Mouse (Mus musculus) brain, embryonic 18.5 days (tissue): ENCODE results near the gene Cfc1.

Source experiments
- DNase-seq: peaks from one replicate; pipeline ENCODE4 v3.0.0-alpha.2; 2012; ENCODE audit warnings: low read depth, low spot score

The Cfc1 gene

GRCm38 (mm10) chr1:34553690-34554089 is 18.2 kb downstream of the Cfc1 start:
- DNase-seq: no peak

- no peak for DNase-seq
Measured at GRCm38 (mm10) chr1:34554275-34554674, 18.8 kb downstream of the Cfc1 start.

DNA sequence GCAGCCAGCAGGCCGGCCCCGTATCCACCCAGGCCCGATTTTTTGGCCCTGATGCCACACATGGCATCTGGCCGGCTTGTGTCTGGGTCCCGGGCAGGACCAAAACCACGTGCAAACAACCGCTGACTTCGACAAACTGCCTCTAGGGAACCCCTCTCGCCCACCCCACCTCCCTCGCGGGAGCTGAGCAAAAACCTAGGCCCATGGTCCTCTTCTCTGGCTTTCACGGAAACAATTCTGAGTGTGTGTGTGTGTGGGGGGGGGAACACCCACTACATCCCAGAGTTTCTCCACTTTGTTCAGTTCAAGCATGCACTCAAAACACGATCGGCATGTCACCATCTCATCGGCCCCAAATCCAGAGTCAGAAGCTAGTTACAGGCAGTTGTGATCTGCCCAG is 25.4 kb downstream of the Cfc1 start, which contains the start of gene Prss40:
Gene Prss40 (minus strand): TSS at position 101 of the 400 bp plus-strand sequence.
- DNase-seq: no peak

DNA sequence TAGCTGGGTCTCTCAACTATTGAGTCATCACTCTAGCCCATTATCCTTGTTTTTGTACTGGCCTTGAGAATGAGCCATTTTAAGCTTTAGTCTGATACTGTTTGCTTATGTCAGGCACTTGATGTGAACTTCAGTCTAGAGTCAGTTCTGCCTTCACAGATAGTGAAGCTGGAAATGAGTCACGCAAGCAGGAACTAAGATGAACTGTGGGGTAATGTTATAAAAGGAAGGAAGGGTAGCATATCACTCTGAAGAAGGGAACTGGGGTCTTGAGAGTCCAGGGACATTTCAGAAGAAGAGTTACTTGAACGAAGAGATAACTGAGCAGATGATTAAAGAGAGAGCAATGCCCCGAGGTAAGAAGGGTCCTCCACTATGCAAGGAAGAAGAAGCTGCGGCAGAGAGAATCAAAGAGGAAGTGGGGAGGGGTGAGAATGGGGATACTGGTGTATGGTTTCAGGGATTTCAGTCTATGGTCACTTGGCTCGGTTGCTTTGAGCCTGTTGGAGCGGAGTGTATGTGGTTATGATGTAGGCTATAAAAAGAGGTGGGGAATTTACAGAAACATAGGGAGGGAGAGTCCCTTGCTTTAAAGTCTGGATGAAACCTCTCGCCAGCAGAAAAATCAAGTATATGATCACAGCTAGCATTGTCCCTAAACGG is 29.1 kb downstream of the Cfc1 start:
- DNase-seq: no peak

DNA sequence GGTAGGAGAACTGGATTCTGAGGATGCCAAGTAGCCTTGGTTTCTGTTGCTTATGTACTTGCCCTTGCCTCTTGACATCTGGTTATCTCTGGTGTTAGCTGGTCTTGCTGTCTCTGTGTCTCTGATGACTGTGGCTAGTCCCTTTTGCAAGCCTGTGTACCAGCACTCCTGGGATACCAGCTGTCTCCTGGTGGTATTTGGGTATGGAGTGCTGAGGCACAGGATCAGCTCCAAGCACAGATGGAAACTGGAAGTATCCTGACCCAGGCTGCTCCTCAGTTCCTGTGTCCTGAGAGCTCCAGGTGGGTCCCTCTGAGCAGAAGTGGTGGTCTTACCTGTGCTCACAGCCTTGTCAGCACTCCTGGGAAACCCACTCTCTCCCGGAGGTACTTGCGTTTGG is 32.7 kb downstream of the Cfc1 start:
- no peak for DNase-seq

DNA sequence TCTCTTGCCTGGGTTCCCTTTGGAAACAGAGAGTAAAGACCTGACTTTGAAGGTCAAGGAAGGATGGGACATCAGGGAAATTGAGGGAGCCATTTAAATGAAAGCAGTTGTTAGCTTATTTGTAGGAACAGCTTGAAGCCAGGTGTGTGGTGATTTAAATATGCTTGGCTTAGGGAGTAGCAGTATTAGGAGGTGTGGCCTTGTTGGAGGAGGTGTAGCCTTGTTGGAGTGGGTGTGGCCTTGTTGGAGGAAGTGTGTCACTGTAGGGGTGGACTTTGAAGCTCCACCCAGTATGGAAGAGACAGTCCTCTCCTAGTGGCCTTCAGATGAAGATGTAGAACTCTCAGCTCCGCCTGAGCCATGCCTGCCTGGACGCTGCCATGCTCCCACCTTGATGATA is 34.4 kb downstream of the Cfc1 start:
- DNase-seq: no peak

- no peak for DNase-seq
Measured at GRCm38 (mm10) chr1:34571431-34571830, 36.0 kb downstream of the Cfc1 start.

DNA sequence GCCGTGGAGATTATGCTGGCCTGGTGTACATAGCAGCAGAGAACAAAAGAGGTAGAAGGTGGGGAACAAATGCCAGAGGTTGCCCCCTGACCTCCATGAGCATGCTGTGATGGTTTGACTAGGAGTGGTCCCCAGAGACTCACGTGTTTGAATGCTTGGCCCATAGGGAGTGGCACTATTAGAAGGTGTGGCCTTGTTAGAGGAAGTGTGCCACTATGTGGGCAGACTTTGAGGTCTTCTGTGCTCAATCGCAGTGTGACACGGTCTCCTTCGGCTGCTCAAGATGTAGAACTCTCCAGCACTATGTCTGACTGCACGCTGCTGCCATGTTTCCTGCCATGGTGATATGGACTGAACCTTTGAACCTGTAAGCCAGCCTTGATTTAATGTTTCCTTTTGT is 37.8 kb downstream of the Cfc1 start:
- DNase-seq: no peak

DNA sequence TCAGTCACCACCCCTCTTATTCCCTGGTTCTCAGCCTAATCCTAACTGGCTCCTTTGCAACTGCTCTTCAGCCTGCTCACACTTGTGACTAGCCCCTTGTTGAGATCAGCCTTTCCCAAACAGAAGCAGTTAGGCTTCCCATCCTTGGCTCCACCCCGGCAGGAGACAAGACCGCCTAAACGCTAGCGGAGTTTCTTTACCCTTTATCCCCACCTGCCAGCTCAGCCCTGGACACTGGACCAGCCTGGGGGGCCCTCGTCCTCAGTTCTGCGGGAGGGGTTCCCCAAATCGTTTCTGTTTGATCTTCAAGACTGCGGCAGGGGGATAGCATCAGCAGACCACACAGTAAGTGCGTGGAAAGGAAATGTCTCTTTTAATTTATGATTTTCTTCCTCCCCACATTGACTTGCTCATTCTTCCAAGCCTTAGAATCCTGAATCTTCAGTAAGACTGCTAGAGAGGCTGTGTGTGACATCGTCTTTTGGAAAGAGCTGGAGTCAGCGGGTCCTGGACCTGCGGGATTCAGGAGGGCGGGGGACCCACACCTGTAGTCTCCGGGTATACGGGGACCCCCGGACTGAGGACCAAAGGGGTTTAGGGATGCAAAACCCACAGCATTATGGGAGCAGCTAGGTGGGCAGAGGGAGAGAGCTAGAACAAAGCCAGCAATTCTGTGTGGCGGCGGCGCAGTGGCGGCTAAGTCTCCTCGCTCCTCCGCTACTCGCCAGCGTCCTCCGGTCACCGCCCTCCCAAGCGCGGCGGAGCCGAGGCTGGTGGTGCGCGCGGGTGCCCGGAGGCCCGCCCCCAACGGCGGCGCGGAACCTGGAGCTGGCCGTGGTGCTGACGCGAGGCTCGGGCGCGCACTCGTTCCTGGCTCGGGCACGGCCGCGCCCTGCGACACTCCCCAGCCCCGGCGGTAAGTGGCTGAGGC is 43.7 kb downstream of the Cfc1 start, which contains the start of gene Amer3:
Gene Amer3 (plus strand): TSS at position 807 of the 931 bp plus-strand sequence.
- DNase-seq: peak; percentile 71

DNA sequence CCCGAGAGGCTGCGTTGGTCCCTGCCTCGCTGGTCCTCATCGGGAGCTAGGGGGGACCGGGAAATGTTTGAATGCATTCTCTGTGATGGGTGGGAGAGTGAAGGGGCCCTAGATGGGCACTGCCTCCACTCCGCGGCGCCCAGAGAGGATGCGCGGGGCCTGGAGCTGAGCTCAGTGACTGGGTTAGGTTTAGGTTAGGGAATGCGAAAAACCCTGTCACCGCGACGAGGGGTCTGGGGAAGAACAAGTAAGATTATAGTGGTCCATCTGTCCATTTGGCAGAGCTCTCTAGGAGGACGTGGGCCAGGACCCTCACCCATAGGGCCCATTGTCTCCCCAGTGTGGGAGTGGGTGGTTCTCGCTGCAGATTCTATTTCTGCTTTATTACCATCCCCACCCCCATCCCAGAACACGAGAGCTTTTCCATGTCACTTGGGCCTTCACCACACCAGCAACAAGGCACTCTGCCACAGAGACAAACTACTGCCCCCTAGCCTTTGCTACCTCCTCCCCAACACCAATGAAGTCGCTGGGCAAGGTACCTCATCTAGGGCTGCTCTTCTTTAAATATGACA is 44.4 kb downstream of the Cfc1 start:
- peak; percentile 12 for DNase-seq

GRCm38 (mm10) chr1:34582218-34582617 is 46.8 kb downstream of the Cfc1 start:
- no peak for DNase-seq

- DNase-seq: peak; percentile 60
Measured at GRCm38 (mm10) chr1:34583821-34584263, 48.4 kb downstream of the Cfc1 start.

DNA sequence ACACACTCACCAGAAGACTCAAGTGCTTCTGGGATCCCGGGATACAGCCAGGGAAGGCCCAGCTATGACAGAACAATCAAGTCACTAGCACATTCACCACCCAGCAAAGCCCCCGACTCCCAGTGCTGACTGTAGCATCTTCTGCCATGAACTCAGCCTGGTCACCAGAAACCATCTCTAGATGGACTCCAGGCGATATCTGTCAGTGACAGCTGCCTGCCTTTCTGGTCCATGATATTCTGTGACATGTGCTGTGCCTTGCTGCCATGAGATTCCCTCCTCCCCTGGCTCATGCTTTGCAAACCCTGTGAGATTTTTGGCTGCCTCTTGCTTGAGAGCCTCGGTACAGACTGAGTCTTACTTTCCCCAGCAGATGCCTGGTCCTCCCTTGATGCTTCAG is 49.3 kb downstream of the Cfc1 start:
- no peak for DNase-seq

DNA sequence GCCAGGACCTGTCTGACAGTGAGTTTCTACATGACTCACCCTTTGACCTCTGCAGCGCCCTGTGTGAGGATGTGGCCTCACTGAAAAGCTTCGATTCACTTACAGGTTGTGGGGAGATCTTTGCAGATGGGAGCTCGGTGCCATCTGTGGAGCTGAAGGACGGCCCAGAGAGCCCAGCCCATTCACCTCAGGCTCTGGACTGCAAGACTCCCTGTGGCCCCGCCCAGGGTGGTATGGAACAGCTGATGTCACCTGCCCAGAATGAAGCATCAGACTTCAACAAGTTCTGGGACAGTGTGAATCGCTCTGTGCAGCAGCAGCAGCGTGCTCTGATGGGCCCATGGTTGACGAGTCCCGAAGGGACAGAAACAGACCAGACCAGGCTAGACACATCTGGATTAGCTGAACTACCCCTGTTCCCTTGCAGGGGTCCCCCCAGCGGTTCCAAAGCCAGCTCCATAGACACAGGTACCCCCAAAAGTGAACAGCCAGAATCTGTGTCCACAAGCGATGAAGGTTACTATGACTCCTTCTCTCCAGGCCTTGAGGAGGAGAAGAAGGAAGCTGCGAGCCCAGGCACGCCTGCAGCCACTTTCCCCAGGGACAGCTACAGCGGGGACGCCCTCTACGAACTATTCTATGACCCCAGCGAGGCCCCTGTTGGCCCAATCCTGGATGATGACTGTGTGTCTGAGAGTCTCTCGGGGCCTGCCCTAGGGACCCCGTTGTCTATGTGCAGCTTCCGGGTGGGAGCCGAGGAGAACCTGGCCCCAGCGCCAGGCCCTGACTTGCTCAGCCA is 52.0 kb downstream of the Cfc1 start:
- no peak for DNase-seq
